ENCODE assay signal across 8 mouse cellular contexts in genomic region chrX:77511994-77512485, GRCm38 (mm10). TPM values are rescaled to one million over a fixed set of nuclear protein-coding genes. Genes with fewer than 3 reads are reported as not detected.
DNase-seq lines count a peak whose midpoint lies in the region; ATAC-seq lines count a peak whose summit lies in the region.

No protein-coding gene starts in this region.

- peak overlapping the region; percentile 67 for H3K9ac ChIP-seq in kidney, embryonic 16.5 days (replicated peaks; ENCODE audit: low read length)
- peak overlapping the region; percentile 75 for H3K9ac ChIP-seq in midbrain, embryonic 12.5 days (replicated peaks)

- H3K4me1 ChIP-seq in kidney, embryonic 16.5 days (ENCODE audit: insufficient read depth, low read length), result peaks cover 29% of the 10 kb centered on the region; the same call in 1 of the 2 replicates
- H3K4me1 ChIP-seq in midbrain, embryonic 12.5 days, result 0 out of 2 replicates have a peak, but pooled peaks cover 7% of the 10 kb centered on the region

- no peaks in the 10 kb centered on the region for H3K36me3 ChIP-seq in kidney, embryonic 16.5 days (ENCODE audit: insufficient read depth, low read length)
- no peaks in the 10 kb centered on the region for H3K36me3 ChIP-seq in midbrain, embryonic 12.5 days

- no peak for DNase-seq in kidney, postnatal 36 days
- peak; percentile 34 for DNase-seq in adipocyte (ENCODE audit: low spot score)
- no peak for DNase-seq in adrenal gland, postnatal 36 days
- no peak for DNase-seq in c-Kit-positive CD71-positive TER-119-positive erythroid progenitor cells, embryonic 14.5 days (ENCODE audit: low spot score)
- no peak for DNase-seq in spleen, adult 12 weeks (ENCODE audit: low spot score)

- 17% methylated on average over 12 of the region's 12 CpGs for WGBS in kidney, embryonic 16.5 days
- 25% methylated on average over 12 of the region's 12 CpGs for WGBS in midbrain, embryonic 12.5 days

- H3K27me3 ChIP-seq in kidney, embryonic 16.5 days (ENCODE audit: insufficient read depth, low read length), result no peaks in the 10 kb centered on the region
- H3K27me3 ChIP-seq in midbrain, embryonic 12.5 days, result no peaks in the 10 kb centered on the region

- no peaks in the 10 kb centered on the region for H3K9me3 ChIP-seq in kidney, embryonic 16.5 days (ENCODE audit: low read length)
- H3K9me3 ChIP-seq in midbrain, embryonic 12.5 days, result no peaks in the 10 kb centered on the region

- peak overlapping the region; percentile 60 for H3K4me3 ChIP-seq in kidney, embryonic 16.5 days (ENCODE audit: low read length)
- H3K4me3 ChIP-seq in midbrain, embryonic 12.5 days, result peak overlapping the region; percentile 65

- H3K27ac ChIP-seq in kidney, embryonic 16.5 days (ENCODE audit: low read length), result peak overlapping the region; percentile 90
- peak overlapping the region; percentile 94 for H3K27ac ChIP-seq in midbrain, embryonic 12.5 days (replicated peaks)

- no peak for ATAC-seq in kidney, embryonic 16.5 days (ENCODE audit: low FRiP score, low TSS enrichment)
- ATAC-seq in hematopoietic stem cell, adult 5-6 weeks (replicated peaks in 1 of 2; ENCODE audit: insufficient read depth in 1 of 2, low FRiP score in 2 of 2, low TSS enrichment in 1 of 2, low read depth in 1 of 2, poor library complexity in 2 of 2, severe bottlenecking in 2 of 2), result peak; percentile 1 to 23; a peak in 1 of 4 replicates
- ATAC-seq in midbrain, embryonic 12.5 days (ENCODE audit: low FRiP score, low read depth), result no peak

- peak overlapping the region; percentile 57 for H3K4me2 ChIP-seq in kidney, embryonic 16.5 days (replicated peaks; ENCODE audit: low read depth, low read length)
- peak overlapping the region; percentile 56 for H3K4me2 ChIP-seq in midbrain, embryonic 12.5 days (replicated peaks)

RNA-seq across cellular contexts. Expression of gene Tbl1x, which starts 1.2 kb away (rescaled TPM):
- 79.6 and 80.0 TPM in 2 replicates for polyA plus RNA-seq in kidney, embryonic 16.5 days (2015; fragmentation: Nextera tagmentation; extraction: Ambion mirVana)
- 54.0 and 62.8 TPM in 2 replicates for total RNA-seq in hematopoietic stem cell, adult 5-6 weeks (2017)
- polyA plus RNA-seq in midbrain, embryonic 12.5 days (2016; fragmentation: Nextera tagmentation; extraction: Ambion mirVana), result 64.5 and 64.6 TPM in 2 replicates
- 10 to 100 TPM; 73.9 to 79.9 TPM for total RNA-seq in adrenal gland, postnatal 36 days (2021)

Comparison
In these comparisons a context has a peak if more than half of its experiments do, and no peak if none do; other contexts are left out.
1. ATAC-seq: peak in hematopoietic stem cell, adult 5-6 weeks (2 of 2); none in kidney, embryonic 16.5 days (single experiment) and midbrain, embryonic 12.5 days (single experiment).